Mouse (Mus musculus): ENCODE results near the gene Cntnap2.

DNA sequence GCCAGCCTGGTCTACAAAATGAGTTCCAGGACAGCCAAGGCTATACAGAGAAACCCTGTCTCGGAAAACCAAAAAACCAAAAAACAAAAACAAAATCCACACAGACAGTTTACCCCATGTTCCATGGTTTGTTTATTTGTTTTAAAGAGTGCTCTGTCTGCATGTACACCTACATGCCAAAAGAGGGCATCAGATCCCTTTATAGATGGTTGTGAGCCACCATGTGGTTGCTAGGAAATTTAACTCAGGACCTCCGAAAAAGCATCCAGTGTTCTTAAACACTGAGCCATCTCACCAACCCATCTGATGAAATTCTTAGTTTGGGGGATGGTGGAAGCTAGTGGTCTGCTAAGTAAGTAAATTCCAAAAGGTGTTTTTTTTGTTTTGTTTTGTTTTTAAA is 2225.6 kb downstream of the Cntnap2 start:
- TF ChIP-seq CTCF (IDR thresholded peaks at IDR 0.05; ENCODE audit: low read depth, low read length) (no peak), GATA1 (IDR thresholded peaks at IDR 0.05; ENCODE audit: borderline replicate concordance, low read length) (no peak), POLR2AphosphoS5 (IDR thresholded peaks at IDR 0.05; ENCODE audit: insufficient replicate concordance, low read depth, low read length) (no peak), TAL1 (conservative IDR thresholded peaks at IDR 0.05; ENCODE audit: low read depth, low read length) (no peak)

Data from G1E (cell line).